In genomic region chr5:117285266-117285665, GRCm38 (mm10) we compare ENCODE assay signal across 14 mouse cellular contexts. TPM values are rescaled to one million over a fixed set of nuclear protein-coding genes. Genes with fewer than 3 reads are reported as not detected.
DNase-seq lines count a peak whose midpoint lies in the region; ATAC-seq and TF ChIP-seq lines count a peak whose summit lies in the region.
"Had no signal": no experiment of that assay in that cellular context is flagged by ENCODE, and none has a peak within 500 bp of the region (broad histone marks: within the 10 kb centered on the region; RNA-seq: fewer than 3 reads in every experiment).

No protein-coding gene starts in this region.

- intact Hi-C loops in gastrocnemius, adult 2 months (cut with DNase I): loop anchor here (5.0 kb wide), 1 partner anchor 168 kb away; the partner anchor contains the start of gene Suds3

- peaks cover 19% of the 10 kb centered on the region for H3K4me1 ChIP-seq in liver, adult 2 months (ENCODE audit: control insufficient read depth, insufficient read depth, low read length)
- H3K4me1 ChIP-seq in liver, embryonic 12.5 days: peaks cover 56% of the 10 kb centered on the region
- peaks cover 30% of the 10 kb centered on the region for H3K4me1 ChIP-seq in embryonic facial prominence, embryonic 10.5 days
- peaks cover 31% of the 10 kb centered on the region for H3K4me1 ChIP-seq in kidney, embryonic 16.5 days (ENCODE audit: insufficient read depth, low read length)

- TF ChIP-seq CTCF in liver, adult 2 months (IDR thresholded peaks at IDR 0.05; ENCODE audit: low read depth, low read length): no peak
- TF ChIP-seq CTCF in gastrocnemius, adult 2 months (IDR thresholded peaks at IDR 0.05): no peak

- H3K36me3 ChIP-seq in liver, adult 2 months (ENCODE audit: control insufficient read depth, insufficient read depth, low read length): peaks cover 10% of the 10 kb centered on the region; the same call in 1 of the 2 replicates
- H3K36me3 ChIP-seq in liver, embryonic 12.5 days: peaks cover 50% of the 10 kb centered on the region
- H3K36me3 ChIP-seq in embryonic facial prominence, embryonic 10.5 days (replicated peaks): peaks cover 53% of the 10 kb centered on the region
- H3K36me3 ChIP-seq in kidney, embryonic 16.5 days (ENCODE audit: insufficient read depth, low read length): peaks cover 37% of the 10 kb centered on the region

- H3K9ac ChIP-seq in liver, adult 2 months (ENCODE audit: low read depth, low read length): no peak overlapping the region
- H3K9ac ChIP-seq in liver, embryonic 12.5 days: no peak overlapping the region
- H3K9ac ChIP-seq in kidney, embryonic 16.5 days (replicated peaks; ENCODE audit: low read length): no peak overlapping the region

- H3K9me3 ChIP-seq in liver, embryonic 12.5 days (replicated peaks): no peaks in the 10 kb centered on the region; the same call in 1 of the 2 replicates
- peaks cover 3% of the 10 kb centered on the region; the same call in 1 of the 2 replicates for H3K9me3 ChIP-seq in embryonic facial prominence, embryonic 10.5 days
- peaks cover 5% of the 10 kb centered on the region; the same call in 1 of the 2 replicates for H3K9me3 ChIP-seq in kidney, embryonic 16.5 days (ENCODE audit: low read length)

- H3K27ac ChIP-seq in liver, adult 2 months (replicated peaks; ENCODE audit: insufficient read depth, low read depth, low read length): 0 out of 2 replicates have a peak overlapping the region, but pooled peaks have one; percentile 4
- no peak overlapping the region for H3K27ac ChIP-seq in liver, embryonic 12.5 days
- H3K27ac ChIP-seq in embryonic facial prominence, embryonic 10.5 days (replicated peaks): 0 out of 2 replicates have a peak overlapping the region, but pooled peaks have one; percentile 30
- no peak overlapping the region for H3K27ac ChIP-seq in kidney, embryonic 16.5 days (ENCODE audit: low read length)
- H3K27ac ChIP-seq in gastrocnemius, adult 2 months: no peak overlapping the region

- no peak overlapping the region for H3K4me2 ChIP-seq in liver, embryonic 12.5 days
- 0 out of 2 replicates have a peak overlapping the region, but pooled peaks have one; percentile 72 for H3K4me2 ChIP-seq in kidney, embryonic 16.5 days (replicated peaks; ENCODE audit: low read depth, low read length)

- no peaks in the 10 kb centered on the region for H3K27me3 ChIP-seq in liver, adult 2 months (ENCODE audit: control insufficient read depth, insufficient read depth, low read length)
- no peaks in the 10 kb centered on the region for H3K27me3 ChIP-seq in liver, embryonic 12.5 days (replicated peaks)
- peaks cover 9% of the 10 kb centered on the region; the same call in 1 of the 2 replicates for H3K27me3 ChIP-seq in embryonic facial prominence, embryonic 10.5 days (replicated peaks; ENCODE audit: low read depth, poor library complexity, severe bottlenecking)
- H3K27me3 ChIP-seq in kidney, embryonic 16.5 days (ENCODE audit: insufficient read depth, low read length): no peaks in the 10 kb centered on the region

- H3K79me2 ChIP-seq in liver, adult 2 months (ENCODE audit: control insufficient read depth, insufficient read depth, low read length): no peaks in the 10 kb centered on the region

- WGBS in liver, adult 2 months: 34% methylated on average over 4 of the region's 4 CpGs
- WGBS in liver, embryonic 12.5 days (ENCODE audit: insufficient replicate concordance): 72% methylated on average over 4 of the region's 4 CpGs
- WGBS in embryonic facial prominence, embryonic 10.5 days: 79% methylated on average over 4 of the region's 4 CpGs
- WGBS in kidney, embryonic 16.5 days: 60% methylated on average over 4 of the region's 4 CpGs

- no peak for ATAC-seq in liver, embryonic 12.5 days
- no peak for ATAC-seq in kidney, embryonic 16.5 days (ENCODE audit: low FRiP score, low TSS enrichment)

- TF ChIP-seq POLR2A in liver, adult 2 months (IDR thresholded peaks at IDR 0.05; ENCODE audit: extremely low read depth, insufficient read depth, low read length): no peak

- DNase-seq in adrenal gland, postnatal 36 days: peak; percentile 43 to 44
- DNase-seq in adrenal gland, adult 18-20 months (ENCODE audit: low spot score in 2 of 2): no peak
- DNase-seq in liver, adult 2 months (ENCODE audit: extremely low read depth, low read depth, low spot score): peak; percentile 89
- DNase-seq in embryonic facial prominence, embryonic 10.5 days (ENCODE audit: low spot score): no peak
- DNase-seq in right cerebral cortex, adult 2 months (ENCODE audit: low spot score in 2 of 2): no peak
- DNase-seq in gastrocnemius, adult 2 months: no peak
- DNase-seq: B cell, adult 2 months; gastrocnemius, postnatal 25 days; layer of hippocampus, adult 9-11 months; lung, postnatal 4 days; right cerebral cortex, adult 18-20 months; thymus, postnatal 14 days had no signal

- no peak overlapping the region for H3K4me3 ChIP-seq in liver, adult 2 months (ENCODE audit: insufficient read depth, low read depth, low read length)
- H3K4me3 ChIP-seq in liver, embryonic 12.5 days: no peak overlapping the region
- H3K4me3 ChIP-seq in embryonic facial prominence, embryonic 10.5 days: peak overlapping the region; percentile 88; the same call in 1 of the 2 replicates
- no peak overlapping the region for H3K4me3 ChIP-seq in kidney, embryonic 16.5 days (ENCODE audit: low read length)
- no peak overlapping the region for H3K4me3 ChIP-seq in gastrocnemius, adult 2 months

RNA-seq across cellular contexts. Expression of gene Pebp1, which starts 2.2 kb away (rescaled TPM):
- total RNA-seq in adrenal gland, postnatal 36 days (2021): 1,000 to 10,000 TPM; 1,300 to 1,490 TPM
- 1,000 to 10,000 TPM; 1,102 to 1,483 TPM for total RNA-seq in adrenal gland, adult 18-20 months (2021)
- 252 and 253 TPM in 2 replicates for total RNA-seq in liver, adult 2 months (2014; rRNA removed)
- polyA plus RNA-seq in liver, adult 2 months (2012; rRNA removed): 719 and 995 TPM in 2 replicates
- 311 and 318 TPM in 2 replicates for polyA plus RNA-seq in liver, embryonic 12.5 days (2016; fragmentation: Nextera tagmentation; extraction: Ambion mirVana)
- polyA plus RNA-seq in embryonic facial prominence, embryonic 10.5 days (2016; fragmentation: Nextera tagmentation; extraction: Ambion mirVana): 895 and 919 TPM in 2 replicates
- 841 and 885 TPM in 2 replicates for polyA plus RNA-seq in kidney, embryonic 16.5 days (2015; fragmentation: Nextera tagmentation; extraction: Ambion mirVana)
- 100 to 1,000 TPM; 333 to 344 TPM for total RNA-seq in gastrocnemius, adult 2 months (2021)

RNA-seq across cellular contexts. Expression of gene Vsig10, which starts 33.6 kb away (rescaled TPM):
- 10 to 100 TPM; 16.3 to 23.0 TPM for total RNA-seq in adrenal gland, postnatal 36 days (2021)
- total RNA-seq in adrenal gland, adult 18-20 months (2021): 10 to 100 TPM; 11.3 to 16.2 TPM
- 1.5 and 1.8 TPM in 2 replicates for total RNA-seq in liver, adult 2 months (2014; rRNA removed)
- polyA plus RNA-seq in liver, adult 2 months (2012; rRNA removed): 2.5 and 4.5 TPM in 2 replicates
- 2.1 and 2.4 TPM in 2 replicates for polyA plus RNA-seq in liver, embryonic 12.5 days (2016; fragmentation: Nextera tagmentation; extraction: Ambion mirVana)
- 3.4 and 4.0 TPM in 2 replicates for polyA plus RNA-seq in embryonic facial prominence, embryonic 10.5 days (2016; fragmentation: Nextera tagmentation; extraction: Ambion mirVana)
- 14.6 and 17.1 TPM in 2 replicates for polyA plus RNA-seq in kidney, embryonic 16.5 days (2015; fragmentation: Nextera tagmentation; extraction: Ambion mirVana)
- 1 to 10 TPM; 5.2 to 5.3 TPM for total RNA-seq in gastrocnemius, adult 2 months (2021)

Comparison
In these comparisons a context has a peak if more than half of its experiments do, and no peak if none do; other contexts are left out.
1. DNase-seq: peak in adrenal gland, postnatal 36 days (2 of 2) and liver, adult 2 months (single experiment); none in adrenal gland, adult 18-20 months (0 of 2), embryonic facial prominence, embryonic 10.5 days (single experiment), right cerebral cortex, adult 2 months (0 of 2) and gastrocnemius, adult 2 months (single experiment).
2. H3K27ac ChIP-seq: peak in liver, adult 2 months (single experiment) and embryonic facial prominence, embryonic 10.5 days (single experiment); none in liver, embryonic 12.5 days (single experiment), kidney, embryonic 16.5 days (single experiment) and gastrocnemius, adult 2 months (single experiment).